Mouse (Mus musculus) myocyte (in vitro differentiated cells): ENCODE measurements around the gene Zscan12. TPM values are rescaled to one million over a fixed set of nuclear protein-coding genes. Genes with fewer than 3 reads are reported as not detected.

ENCODE experiments used
- H3K27me3 ChIP-seq: one replicate; pipeline ENCODE4 v1.6.1; 2011; ENCODE audit not compliant: control insufficient read depth, insufficient read depth, insufficient read length
- H3K36me3 ChIP-seq: one replicate; pipeline ENCODE4 v1.6.1; 2011; ENCODE audit not compliant: control insufficient read depth, insufficient read depth
- H3K4me2 ChIP-seq: one replicate; pipeline ENCODE4 v1.6.1; 2011; ENCODE audit warnings: low read depth, control low read depth
- H3K4me3 ChIP-seq: one replicate; pipeline ENCODE4 v1.5.1; 2011; ENCODE audit warnings: mild to moderate bottlenecking, control low read depth, moderate library complexity
- H3K79me2 ChIP-seq: one replicate; pipeline ENCODE4 v1.6.1; 2011; ENCODE audit not compliant: control insufficient read depth, insufficient read depth
- H3ac ChIP-seq: one replicate; pipeline ENCODE4 v1.6.1; 2011; ENCODE audit not compliant: control insufficient read depth, insufficient read length
- CEBPB ChIP-seq: IDR thresholded peaks from 2 replicates; pipeline ENCODE4 v1.6.1; 2011; ENCODE audit warnings: mild to moderate bottlenecking, moderate library complexity; ENCODE audit not compliant: poor library complexity, insufficient read depth, severe bottlenecking
- E2F4 ChIP-seq: IDR thresholded peaks from one replicate; pipeline ENCODE4 v1.6.1; 2011; ENCODE audit warnings: mild to moderate bottlenecking, control low read depth, moderate library complexity; ENCODE audit not compliant: insufficient read depth
- MAX ChIP-seq: IDR thresholded peaks from one replicate; pipeline ENCODE4 v1.6.1; 2011; ENCODE audit warnings: low read depth, mild to moderate bottlenecking, control low read depth
- MYOD1 ChIP-seq, 3 experiments: IDR thresholded peaks; one replicate each; pipeline ENCODE4 v1.6.1; 2011; ENCODE audit warnings: control low read depth in 2 of 3, low read depth in 2 of 3, mild to moderate bottlenecking in 2 of 3, moderate library complexity in 1 of 3; ENCODE audit not compliant: insufficient read length in 2 of 3, control insufficient read depth in 1 of 3
- MYOG ChIP-seq, 3 experiments: IDR thresholded peaks; one replicate each; pipeline ENCODE4 v1.6.1; 2011; ENCODE audit warnings: control low read depth in 2 of 3, low read depth in 2 of 3, mild to moderate bottlenecking in 2 of 3; ENCODE audit not compliant: insufficient read length in 2 of 3, control insufficient read depth in 1 of 3, insufficient read depth in 1 of 3
- POLR2A ChIP-seq: IDR thresholded peaks from one replicate; pipeline ENCODE4 v1.6.1; 2011; ENCODE audit warnings: low read depth, mild to moderate bottlenecking, control low read depth, moderate library complexity; ENCODE audit not compliant: insufficient read length
- POLR2AphosphoS2 ChIP-seq: IDR thresholded peaks from one replicate; pipeline ENCODE4 v1.6.1; 2011; ENCODE audit warnings: low read depth, control low read depth; ENCODE audit not compliant: insufficient read length
- REST ChIP-seq: IDR thresholded peaks from one replicate; pipeline ENCODE4 v1.6.1; 2011; ENCODE audit warnings: mild to moderate bottlenecking, control low read depth, moderate library complexity; ENCODE audit not compliant: insufficient read depth, insufficient read length
- SRF ChIP-seq: IDR thresholded peaks from one replicate; pipeline ENCODE4 v1.6.1; 2011; ENCODE audit warnings: low read depth; ENCODE audit not compliant: control insufficient read depth, insufficient read length
- TCF12 ChIP-seq: IDR thresholded peaks from one replicate; pipeline ENCODE4 v1.6.1; 2011; ENCODE audit warnings: mild to moderate bottlenecking, control low read depth; ENCODE audit not compliant: poor library complexity, insufficient read depth, severe bottlenecking
- TCF3 ChIP-seq: IDR thresholded peaks from one replicate; pipeline ENCODE4 v1.6.1; 2011; ENCODE audit warnings: low read depth, control low read depth; ENCODE audit not compliant: insufficient read length
- USF1 ChIP-seq: IDR thresholded peaks from one replicate; pipeline ENCODE4 v1.6.1; 2011; ENCODE audit warnings: low read depth, mild to moderate bottlenecking, control low read depth, moderate library complexity
- polyA plus RNA-seq: library from polyadenylated mRNA; unstranded; fragments of >200 nt; fragmentation: generic; extraction: Trizol; gene quantifications from one replicate; pipeline ENCODE4 v1.2.1, GENCODE M21; 2012; ENCODE audit warnings: missing spikeins

The Zscan12 gene
- polyA plus RNA-seq, 1 experiment: 2.8 TPM

GRCm38 (mm10) chr13:21346610-21347009 is 16.0 kb upstream of the Zscan12 start, which contains the start of gene Olfr1367:
Olfr1367 (plus strand) TSS chr13:21346910.
- Histone ChIP-seq H3K36me3 (no peaks in the 10 kb centered on the region), H3K4me2 (no peak within 1 kb of the TSS), H3K27me3 (peaks cover 8% of the 10 kb centered on the region), H3ac (no peak within 1 kb of the TSS), H3K4me3 (no peak within 1 kb of the TSS), H3K79me2 (no peaks in the 10 kb centered on the region)
- TF ChIP-seq POLR2AphosphoS2 (no peak), SRF (no peak), MAX (no peak), TCF12 (no peak), MYOD1 (IDR thresholded peaks at IDR 0.05; ENCODE audit: control insufficient read depth in 1 of 3, insufficient read length in 2 of 3, low read depth in 2 of 3) (no peak), E2F4 (no peak), POLR2A (no peak), TCF3 (no peak), USF1 (no peak)

- no peak for TF ChIP-seq POLR2A
- no peak for TF ChIP-seq E2F4
- no peak for TF ChIP-seq REST
- no peak for TF ChIP-seq POLR2AphosphoS2
- TF ChIP-seq USF1: no peak
- no peak for TF ChIP-seq MYOG (IDR thresholded peaks at IDR 0.05; ENCODE audit: control insufficient read depth in 1 of 3, insufficient read depth in 1 of 3, insufficient read length in 2 of 3, low read depth in 2 of 3)
- no peak for TF ChIP-seq CEBPB
- TF ChIP-seq TCF3: no peak
- no peak for TF ChIP-seq TCF12
- no peak for TF ChIP-seq SRF
- TF ChIP-seq MYOD1 (IDR thresholded peaks at IDR 0.05; ENCODE audit: control insufficient read depth in 1 of 3, insufficient read length in 2 of 3, low read depth in 2 of 3): no peak
- TF ChIP-seq MAX: no peak
- Histone ChIP-seq H3K79me2 (no peaks in the 10 kb centered on the region), H3K4me3 (no peak overlapping the region), H3ac (no peak overlapping the region), H3K27me3 (peaks cover 13% of the 10 kb centered on the region), H3K4me2 (no peak overlapping the region), H3K36me3 (no peaks in the 10 kb centered on the region)
Measured at GRCm38 (mm10) chr13:21350593-21350992, 12.0 kb upstream of the Zscan12 start.

- Histone ChIP-seq H3K79me2 (no peaks in the 10 kb centered on the region), H3K27me3 (no peaks in the 10 kb centered on the region), H3K4me2 (peak overlapping the region; percentile 59), H3K4me3 (peak overlapping the region; percentile 48), H3K36me3 (peaks cover 2% of the 10 kb centered on the region), H3ac (no peak overlapping the region)
- TF ChIP-seq POLR2AphosphoS2: no peak
Measured at GRCm38 (mm10) chr13:21363719-21364118, 1.1 kb downstream of the Zscan12 start.

GRCm38 (mm10) chr13:21366635-21367034 is 4.0 kb downstream of the Zscan12 start:
- Histone ChIP-seq H3K4me3 (no peak overlapping the region), H3K4me2 (no peak overlapping the region), H3K27me3 (no peaks in the 10 kb centered on the region), H3K36me3 (peaks cover 8% of the 10 kb centered on the region), H3ac (no peak overlapping the region), H3K79me2 (no peaks in the 10 kb centered on the region)
- no peak for TF ChIP-seq TCF3
- TF ChIP-seq REST: no peak
- TF ChIP-seq MYOG (IDR thresholded peaks at IDR 0.05; ENCODE audit: control insufficient read depth in 1 of 3, insufficient read depth in 1 of 3, insufficient read length in 2 of 3, low read depth in 2 of 3): no peak
- no peak for TF ChIP-seq SRF
- no peak for TF ChIP-seq TCF12

GRCm38 (mm10) chr13:21372700-21373099 is 10.1 kb downstream of the Zscan12 start:
- peaks cover 8% of the 10 kb centered on the region for H3K36me3 ChIP-seq
- no peak overlapping the region for H3K4me3 ChIP-seq
- no peaks in the 10 kb centered on the region for H3K79me2 ChIP-seq
- no peak for TF ChIP-seq REST
- TF ChIP-seq SRF: no peak
- TF ChIP-seq POLR2AphosphoS2: no peak
- TF ChIP-seq TCF12: no peak
- no peak for TF ChIP-seq USF1
- TF ChIP-seq CEBPB: no peak
- TF ChIP-seq MYOG (IDR thresholded peaks at IDR 0.05; ENCODE audit: control insufficient read depth in 1 of 3, insufficient read depth in 1 of 3, insufficient read length in 2 of 3, low read depth in 2 of 3): no peak
- TF ChIP-seq TCF3: no peak
- TF ChIP-seq E2F4: no peak
- TF ChIP-seq MAX: no peak
- TF ChIP-seq MYOD1 (IDR thresholded peaks at IDR 0.05; ENCODE audit: control insufficient read depth in 1 of 3, insufficient read length in 2 of 3, low read depth in 2 of 3): no peak
- TF ChIP-seq POLR2A: no peak
- no peak overlapping the region for H3K4me2 ChIP-seq
- no peaks in the 10 kb centered on the region for H3K27me3 ChIP-seq
- H3ac ChIP-seq: no peak overlapping the region
